Mouse (Mus musculus) 3T3-L1 (cell line): ENCODE measurements around the gene Krt36.

Experiments
- DNase-seq: peaks from one replicate; pipeline ENCODE4 v3.0.0-alpha.2; 2015; ENCODE audit warnings: low read depth, low spot score

Gene Krt36

DNA sequence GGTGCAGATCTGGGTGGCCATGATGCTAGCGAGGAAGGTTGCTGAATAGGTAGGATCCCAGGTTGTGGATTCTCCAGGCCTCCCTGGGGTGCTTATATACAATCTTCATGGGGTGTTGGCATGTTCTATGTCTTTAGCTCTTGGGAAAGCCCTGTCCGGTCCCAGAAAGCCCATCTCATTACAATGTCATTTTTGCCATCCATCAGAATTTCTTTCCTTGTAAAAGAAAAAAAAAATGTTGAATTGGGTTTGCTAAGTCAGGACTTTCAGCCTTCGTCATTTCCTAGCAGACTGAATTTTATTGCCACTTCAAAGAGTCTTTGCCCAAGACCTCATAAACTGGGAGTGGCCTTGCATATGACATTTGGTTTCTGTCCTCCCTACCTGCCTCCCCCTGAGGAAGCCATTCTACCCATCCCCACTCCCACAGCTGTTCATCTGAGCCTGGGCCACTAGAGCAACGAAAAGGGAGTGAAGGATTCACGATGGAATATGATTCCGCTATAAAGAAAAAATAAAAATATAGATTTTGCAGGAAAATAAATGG, at the start of gene Krt36:
Gene Krt36, minus strand, starts transcription at position 51 of the 547 bp plus-strand sequence.
- DNase-seq = no peak

- DNase-seq = no peak
These were observed 43.3 kb upstream of the Krt36 start, which contains the start of gene Krt19 for GRCm38 (mm10) chr11:100148615-100149330. TSS of gene Krt19 (minus strand) at chr11:100148665.

- DNase-seq = peak; percentile 94
These were observed 42.3 kb upstream of the Krt36 start for GRCm38 (mm10) chr11:100147566-100148353.

DNA sequence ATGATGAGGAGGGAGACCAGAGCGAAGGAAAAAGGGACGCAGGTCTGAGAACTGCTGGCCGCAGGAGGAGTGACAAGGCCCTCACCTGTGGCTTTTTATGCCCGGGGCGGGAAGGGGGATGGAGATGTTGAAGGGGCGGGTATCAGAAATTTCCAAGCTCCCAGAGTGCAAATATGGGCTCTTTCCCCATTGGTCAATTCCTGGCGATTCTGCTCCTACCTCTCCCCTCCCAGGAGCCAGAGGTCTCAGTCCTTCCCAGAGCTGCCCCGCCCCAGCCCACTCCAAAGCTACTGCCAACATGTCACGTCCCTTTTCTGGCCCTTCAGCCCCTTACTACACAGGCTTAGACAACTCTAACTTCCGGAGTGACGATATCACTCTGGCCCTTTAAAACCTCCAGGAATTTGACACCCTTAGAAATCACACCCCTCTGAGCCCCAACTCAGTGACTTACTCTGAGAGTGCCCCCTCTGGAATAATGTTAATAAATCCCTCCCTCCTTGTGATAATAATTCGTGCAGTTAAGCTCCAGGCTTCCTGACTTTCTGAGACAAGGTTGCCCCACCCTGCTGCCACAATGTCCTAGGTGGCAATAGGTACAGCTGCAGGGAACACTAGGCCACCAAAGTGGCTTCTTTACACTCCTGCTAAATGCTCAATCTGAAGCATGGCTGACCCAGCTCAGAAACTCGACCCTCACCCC, 40.6 kb upstream of the Krt36 start:
- no peak for DNase-seq

- no peak for DNase-seq
These were observed 39.7 kb upstream of the Krt36 start for GRCm38 (mm10) chr11:100145104-100145503.

DNA sequence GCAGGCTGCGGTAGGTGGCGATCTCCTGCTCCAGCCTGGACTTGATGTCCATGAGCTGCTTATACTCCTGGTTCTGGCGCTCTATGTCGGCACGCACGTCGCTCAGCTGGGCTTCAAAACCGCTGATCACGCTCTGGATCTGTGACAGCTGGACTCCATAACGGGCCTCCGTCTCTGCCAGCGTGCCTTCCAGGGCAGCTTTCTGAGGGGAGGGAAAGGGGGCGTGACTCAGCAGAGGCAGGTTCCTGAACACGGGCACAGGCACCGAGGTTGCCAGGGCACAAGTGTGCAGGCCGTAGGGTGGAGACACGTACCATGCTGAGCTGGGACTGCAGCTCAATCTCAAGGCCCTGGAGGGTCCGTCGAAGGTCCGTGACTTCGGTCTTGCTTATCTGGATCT, 35.5 kb upstream of the Krt36 start:
- no peak for DNase-seq

- DNase-seq = no peak
These were observed 34.0 kb upstream of the Krt36 start for GRCm38 (mm10) chr11:100139391-100139790.

GRCm38 (mm10) chr11:100138809-100139208, 33.4 kb upstream of the Krt36 start:
- DNase-seq = no peak

DNA sequence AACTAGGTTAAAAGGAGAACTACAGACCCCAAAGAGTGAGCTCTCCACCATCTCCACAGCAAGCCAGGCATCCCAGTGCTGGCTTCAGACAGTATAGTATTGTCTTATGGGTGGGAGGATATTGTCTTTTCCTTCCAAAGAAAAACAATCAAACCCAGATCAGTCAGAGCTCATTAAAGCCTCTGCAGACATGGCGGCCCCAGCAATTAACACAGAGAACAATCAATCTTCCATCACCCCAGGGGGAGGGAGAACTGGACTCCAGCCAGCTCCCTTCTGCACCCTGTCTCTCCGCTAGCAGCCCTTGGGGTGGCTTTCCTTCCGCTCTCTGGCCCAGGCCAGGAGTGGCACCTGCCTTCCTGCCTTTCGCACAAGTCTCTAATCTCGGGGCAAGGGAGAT, 32.3 kb upstream of the Krt36 start:
- no peak for DNase-seq

DNA sequence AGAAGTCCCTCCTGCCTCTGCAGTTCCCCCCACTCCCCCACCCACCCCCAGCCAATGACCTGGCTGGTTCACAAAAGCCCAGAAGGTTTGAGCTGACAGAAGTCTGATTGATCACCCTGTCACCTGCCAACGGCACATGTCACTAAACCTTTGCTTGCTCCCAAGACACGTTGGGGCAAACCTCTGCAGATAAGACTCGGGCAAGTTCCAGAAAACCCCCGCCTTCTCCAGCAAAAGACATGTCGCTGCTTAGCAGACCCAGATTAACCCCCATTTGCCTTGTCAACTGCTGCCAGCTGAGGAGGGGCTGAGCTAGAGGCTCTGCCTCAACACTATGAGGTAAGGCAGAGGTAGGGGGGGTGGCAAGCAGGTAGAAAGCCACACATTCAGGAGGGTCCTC, 31.1 kb upstream of the Krt36 start:
- DNase-seq = no peak

- no peak for DNase-seq
These were observed 30.3 kb upstream of the Krt36 start, which contains the start of gene Krt15 for GRCm38 (mm10) chr11:100135731-100136130. TSS of gene Krt15 (minus strand) at chr11:100135928.

DNA sequence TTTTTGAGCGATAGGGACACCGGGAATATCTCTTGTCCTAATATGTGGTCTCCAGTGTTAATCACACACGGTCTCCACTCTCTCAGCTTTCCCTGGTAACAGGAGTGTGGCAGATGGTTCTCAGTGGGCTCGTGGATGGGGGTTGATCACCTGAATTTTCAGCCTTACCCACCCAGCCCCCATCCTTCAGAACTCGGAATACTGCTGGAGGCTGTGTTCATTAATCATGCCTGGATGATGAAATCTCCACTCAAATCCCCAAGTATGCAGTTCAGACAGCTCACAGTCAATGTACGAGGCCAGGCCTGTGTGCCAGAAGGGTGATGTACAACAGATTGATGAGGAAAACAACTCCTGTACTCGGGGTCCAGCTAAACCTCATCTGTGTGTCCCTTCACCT, 19.5 kb upstream of the Krt36 start:
- peak; percentile 57 for DNase-seq

- DNase-seq = no peak
These were observed 16.0 kb upstream of the Krt36 start, which contains the start of gene Krt13 for GRCm38 (mm10) chr11:100121466-100121865. TSS of gene Krt13 (minus strand) at chr11:100121566.

- DNase-seq = peak; percentile 77
These were observed 14.9 kb upstream of the Krt36 start for GRCm38 (mm10) chr11:100120331-100120730.

- DNase-seq = peak; percentile 46
These were observed 8.3 kb upstream of the Krt36 start for GRCm38 (mm10) chr11:100113742-100114029.

DNA sequence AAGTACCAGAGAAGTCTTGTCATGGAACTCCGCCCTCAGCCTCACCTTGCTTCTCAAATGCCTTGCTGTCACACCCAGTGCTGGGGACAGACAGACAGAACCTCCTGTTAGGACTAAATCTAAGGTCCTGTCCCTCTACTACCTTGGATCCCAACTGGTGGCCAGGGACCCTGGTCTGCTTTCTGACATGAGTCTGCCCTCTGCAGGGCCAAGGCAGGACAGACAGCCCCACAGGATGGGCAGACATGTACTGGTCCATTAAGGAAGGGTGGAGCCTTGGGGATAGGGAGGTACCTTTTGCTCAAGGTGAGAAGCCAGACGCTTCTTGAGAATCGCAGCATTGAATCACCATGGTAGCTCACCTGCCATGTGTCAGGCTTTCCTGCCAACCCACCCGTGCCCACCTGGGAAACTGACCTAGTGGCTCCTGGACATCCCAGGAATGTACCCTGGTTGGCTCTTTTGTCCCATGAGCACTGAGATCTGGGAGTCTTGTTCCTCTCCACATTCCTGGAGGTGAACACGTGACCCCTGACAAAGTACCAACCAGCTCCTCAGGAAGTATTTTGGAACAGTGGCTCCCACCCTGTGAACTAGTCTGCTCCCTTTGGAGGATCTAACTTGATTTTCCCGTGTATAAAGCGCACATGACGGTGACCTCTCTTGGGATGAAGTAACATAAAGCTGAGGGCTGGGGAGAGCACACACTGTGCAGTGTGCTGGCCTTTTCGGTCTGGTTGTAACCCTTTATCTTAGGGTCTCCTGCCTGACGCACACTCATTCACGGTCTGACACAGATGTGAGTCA, 7.7 kb upstream of the Krt36 start:
- no peak for DNase-seq

DNA sequence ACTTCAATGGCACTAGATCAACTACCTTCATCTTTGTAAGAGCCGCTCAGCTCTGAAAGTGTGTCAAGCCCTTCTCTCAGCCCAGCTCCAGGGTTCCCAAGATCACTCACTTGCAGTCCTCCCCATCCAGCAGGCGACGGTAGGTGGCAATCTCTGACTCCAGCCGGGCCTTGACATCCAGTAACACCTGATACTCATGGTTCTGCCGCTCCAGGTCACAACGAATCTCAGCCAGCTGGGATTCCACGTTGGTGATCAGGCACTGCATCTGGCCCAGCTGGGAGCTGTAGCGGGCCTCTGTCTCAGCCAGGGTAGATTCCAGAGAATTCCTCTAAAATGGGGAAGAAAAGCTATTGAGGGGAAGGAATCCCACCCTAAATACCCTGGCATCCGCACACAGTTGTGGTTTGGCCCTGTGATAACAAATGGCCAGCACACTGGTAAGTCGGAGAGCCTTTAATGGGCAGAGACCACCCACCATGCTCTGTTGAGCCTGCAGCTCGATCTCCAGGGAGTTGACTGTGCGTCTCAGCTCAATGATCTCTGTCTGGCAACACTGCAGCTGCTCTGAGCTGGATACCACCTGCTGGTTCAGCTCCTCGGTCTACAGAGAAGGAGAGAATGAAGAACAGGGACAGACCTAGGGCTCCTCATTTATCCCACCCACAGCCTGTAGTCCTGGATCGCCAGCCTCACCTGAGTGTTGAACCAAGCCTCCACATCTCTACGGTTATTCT, 2.6 kb downstream of the Krt36 start:
- DNase-seq = no peak

- DNase-seq = no peak
These were observed 5.0 kb downstream of the Krt36 start for GRCm38 (mm10) chr11:100100391-100100790.

- no peak for DNase-seq
These were observed 7.6 kb downstream of the Krt36 start for GRCm38 (mm10) chr11:100097819-100098218.

DNA sequence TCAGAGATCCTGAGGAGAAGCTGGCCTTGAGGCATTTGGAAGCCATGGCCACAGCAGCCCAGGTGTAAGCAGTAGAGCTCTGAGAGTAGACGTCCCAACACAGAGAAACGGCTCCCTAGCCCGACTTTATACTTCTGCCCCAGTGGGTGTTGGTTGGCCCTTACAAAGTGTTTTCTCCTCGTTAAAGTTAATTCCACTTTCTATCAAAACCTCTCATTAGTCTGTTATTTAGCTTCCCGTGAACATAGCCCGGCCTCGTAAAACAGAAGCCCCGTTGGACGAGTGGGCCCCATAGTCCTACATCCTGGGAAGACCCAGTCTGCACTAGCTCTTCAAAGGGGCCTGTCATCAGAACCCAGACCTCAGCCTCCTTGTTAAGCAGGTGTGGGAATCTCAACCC, 9.3 kb downstream of the Krt36 start, which contains the start of gene Krt35:
Gene Krt35, minus strand, starts transcription at position 101 of the 400 bp plus-strand sequence.
- DNase-seq = no peak
